Mouse (Mus musculus) CD4-positive, CD25-positive, alpha-beta regulatory T cell, adult 4 months (primary cell): ENCODE results near the gene Ppih. TPM values are rescaled to one million over a fixed set of nuclear protein-coding genes. Genes with fewer than 3 reads are reported as not detected.
"Not testable (repeated sequence)": the region's sequence is repeated elsewhere in the genome, so short reads cannot be mapped to it uniquely, and the experiment has no call there.

Experiments used
- ATAC-seq: one replicate; pipeline ENCODE4 v1.8.0; 2017
- polyA plus RNA-seq, 2 experiments: library from polyadenylated mRNA; unstranded; fragments of 100-300 nt; shearing (Covaris generic); gene quantifications; one replicate each; pipeline ENCODE4 v1.2.1; 2017

The Ppih gene
- polyA plus RNA-seq, 2 experiments from 2014 or later, result 30.4 to 45.3 TPM

DNA sequence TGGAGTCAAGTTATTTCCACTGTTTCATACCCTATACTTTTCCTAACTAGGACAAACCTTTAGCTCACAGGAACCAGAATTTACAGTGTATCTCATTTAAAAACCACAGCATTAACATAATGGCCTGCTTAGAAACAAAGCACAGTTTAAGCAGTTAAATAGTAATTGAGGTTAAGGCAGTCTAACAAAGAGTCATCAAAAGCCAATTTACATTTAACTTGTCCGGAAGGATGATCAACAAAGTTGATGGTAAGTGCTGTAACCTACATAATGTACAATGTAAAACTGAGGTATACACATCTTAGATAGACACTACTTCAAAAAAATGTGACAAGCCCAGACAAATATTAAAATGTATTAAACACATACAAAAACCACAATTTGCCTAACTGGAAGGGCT lies 28.4 kb downstream of the Ppih start:
- ATAC-seq, result no peak

DNA sequence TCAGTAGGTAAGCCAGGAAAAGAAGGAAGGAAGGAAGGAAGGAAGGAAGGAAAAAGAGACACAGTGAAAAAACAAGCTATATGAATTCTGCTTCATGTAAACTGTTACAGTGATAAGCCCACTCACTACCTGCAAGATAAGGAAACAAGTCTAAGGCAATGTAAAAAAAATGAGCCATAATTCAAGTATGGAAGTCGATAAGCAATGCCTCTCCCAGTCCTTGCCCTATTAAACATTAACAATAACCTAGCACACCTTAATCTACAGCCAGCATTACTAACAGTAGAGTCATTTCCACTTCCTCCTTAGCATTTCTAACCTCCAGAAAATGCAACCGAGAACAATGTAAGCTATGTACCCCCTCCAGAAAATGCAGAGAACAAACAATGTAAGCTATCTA lies 35.0 kb downstream of the Ppih start:
- no peak for ATAC-seq

DNA sequence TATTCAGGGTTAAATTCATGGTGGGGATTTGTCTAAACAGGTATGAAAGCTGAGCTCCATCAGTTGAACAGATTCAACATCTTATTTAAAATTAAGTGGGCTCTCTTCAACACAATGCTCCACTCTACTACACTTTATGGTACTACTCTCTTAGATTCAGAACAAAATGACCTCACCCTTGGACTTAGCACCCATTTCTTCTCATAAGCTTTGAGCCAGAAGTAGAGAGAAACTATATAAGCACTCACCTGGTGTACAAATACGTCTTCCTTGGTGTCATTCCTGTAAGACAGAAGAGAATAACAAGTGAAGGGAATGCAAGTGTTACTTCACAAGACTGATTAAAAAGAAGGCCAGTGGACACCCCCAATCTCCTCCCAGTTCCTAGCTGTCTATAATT lies 35.5 kb downstream of the Ppih start:
- ATAC-seq, result no peak

GRCm38 (mm10) chr4:119278784-119279183 lies 41.6 kb downstream of the Ppih start:
- not testable (repeated sequence) for ATAC-seq

GRCm38 (mm10) chr4:119275726-119276125 lies 44.6 kb downstream of the Ppih start:
- no peak for ATAC-seq

DNA sequence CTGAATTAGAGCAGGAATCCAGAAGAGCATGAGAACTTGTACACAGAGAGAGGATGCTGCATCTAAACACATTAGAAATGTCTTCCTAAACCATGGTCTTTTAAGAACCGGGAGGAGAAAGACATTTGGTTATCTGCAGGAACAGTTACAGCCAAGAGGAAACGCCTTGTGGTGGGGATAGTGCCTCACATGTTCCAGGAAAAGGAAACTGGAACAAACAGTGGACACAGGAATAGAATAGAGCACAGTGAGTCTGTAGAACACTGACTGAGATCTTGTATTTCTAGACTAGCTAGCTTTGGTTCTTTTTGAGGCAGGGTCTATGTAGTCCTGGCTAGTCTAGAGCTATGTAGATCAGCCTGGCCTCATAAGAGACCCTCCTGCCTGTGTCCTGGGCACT lies 45.1 kb downstream of the Ppih start:
- ATAC-seq, result no peak

DNA sequence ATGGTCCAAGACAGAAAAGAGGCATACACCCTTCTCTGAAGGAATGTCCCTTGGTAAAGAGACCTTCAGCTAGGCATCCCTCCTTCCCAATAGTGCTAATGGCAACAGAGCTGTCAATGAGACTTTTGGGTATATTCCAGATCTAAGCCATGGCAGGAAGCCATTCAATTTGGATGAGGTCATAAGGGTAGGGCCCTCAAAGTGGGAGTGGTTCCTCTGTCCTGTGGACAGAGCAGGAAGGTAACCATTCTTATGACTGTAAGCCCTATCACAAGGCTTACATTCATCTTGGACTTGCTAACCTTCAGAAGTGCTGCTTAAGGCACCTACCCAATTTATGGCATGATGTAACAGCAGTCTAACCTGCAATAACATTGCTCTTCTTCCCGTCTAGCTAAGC lies 45.7 kb downstream of the Ppih start:
- ATAC-seq, result no peak

DNA sequence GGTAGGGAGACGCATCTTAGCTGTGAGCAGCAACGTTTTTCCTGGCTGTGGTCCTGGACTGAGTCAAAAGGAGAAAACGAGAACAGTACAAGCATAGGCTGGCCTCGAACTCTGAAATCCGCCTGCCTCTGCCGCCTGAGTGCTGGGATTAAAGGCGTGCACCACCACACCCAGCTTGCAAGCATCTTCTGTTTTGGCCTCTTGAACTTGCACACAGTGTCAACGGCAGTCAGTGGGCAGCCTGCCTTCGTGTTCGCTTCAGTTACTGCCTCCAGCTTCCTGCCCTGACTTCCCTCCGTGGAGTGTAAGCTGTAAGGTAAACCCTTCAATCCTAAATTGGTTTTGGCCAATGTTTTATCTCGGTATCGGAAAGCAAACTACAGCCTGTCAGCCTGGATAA lies 53.7 kb downstream of the Ppih start:
- ATAC-seq, result no peak

DNA sequence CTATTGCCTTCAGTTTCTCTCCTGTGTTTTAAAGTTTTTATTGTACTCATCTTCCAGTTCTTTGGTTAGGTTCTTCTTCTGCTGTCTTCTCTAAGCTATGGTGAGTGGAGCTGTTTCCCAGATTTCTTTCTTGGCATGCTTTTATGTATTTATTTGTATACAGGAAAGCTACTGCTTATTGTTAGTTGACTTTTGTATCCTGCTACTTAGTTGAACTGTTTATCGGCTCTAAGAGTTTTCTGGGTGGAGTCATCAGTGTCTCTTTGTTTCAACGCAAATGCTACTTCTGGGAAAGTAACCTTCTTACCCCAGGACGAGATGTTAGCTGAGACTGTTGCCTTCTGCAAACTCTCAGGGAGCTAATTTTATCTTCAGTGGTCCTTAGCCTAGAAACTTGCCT lies 56.9 kb downstream of the Ppih start:
- no peak for ATAC-seq

DNA sequence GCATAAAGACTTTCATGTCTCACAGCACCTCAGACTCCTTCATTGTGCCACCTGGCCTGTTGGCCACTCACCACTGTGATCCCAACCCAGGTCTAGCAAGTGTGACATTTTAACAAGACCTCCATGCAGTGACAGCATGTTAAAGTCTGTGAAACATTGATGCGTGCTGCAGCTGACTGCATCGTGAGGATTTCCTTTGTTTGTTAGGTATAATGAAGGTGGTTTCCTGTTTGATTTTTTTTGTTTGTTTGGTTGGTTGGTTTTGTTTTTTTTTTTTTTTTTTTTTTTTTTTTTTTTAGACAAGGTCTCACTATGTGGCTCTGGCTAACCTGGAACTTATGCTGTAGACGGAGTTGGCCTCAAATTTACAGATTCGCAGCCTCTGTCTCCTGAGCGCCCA lies 57.9 kb downstream of the Ppih start:
- ATAC-seq, result no peak

GRCm38 (mm10) chr4:119261087-119261713 lies 59.1 kb downstream of the Ppih start:
- ATAC-seq, result no peak

GRCm38 (mm10) chr4:119259344-119260254 lies 60.7 kb downstream of the Ppih start:
- ATAC-seq, result no peak

- no peak for ATAC-seq
These were observed 63.3 kb downstream of the Ppih start for GRCm38 (mm10) chr4:119257083-119257482.

GRCm38 (mm10) chr4:119255351-119255750 lies 65.0 kb downstream of the Ppih start, which contains the start of gene Cldn19:
Cldn19 (plus strand) TSS chr4:119255414.
- no peak for ATAC-seq

GRCm38 (mm10) chr4:119254012-119254618 lies 66.2 kb downstream of the Ppih start:
- no peak for ATAC-seq

DNA sequence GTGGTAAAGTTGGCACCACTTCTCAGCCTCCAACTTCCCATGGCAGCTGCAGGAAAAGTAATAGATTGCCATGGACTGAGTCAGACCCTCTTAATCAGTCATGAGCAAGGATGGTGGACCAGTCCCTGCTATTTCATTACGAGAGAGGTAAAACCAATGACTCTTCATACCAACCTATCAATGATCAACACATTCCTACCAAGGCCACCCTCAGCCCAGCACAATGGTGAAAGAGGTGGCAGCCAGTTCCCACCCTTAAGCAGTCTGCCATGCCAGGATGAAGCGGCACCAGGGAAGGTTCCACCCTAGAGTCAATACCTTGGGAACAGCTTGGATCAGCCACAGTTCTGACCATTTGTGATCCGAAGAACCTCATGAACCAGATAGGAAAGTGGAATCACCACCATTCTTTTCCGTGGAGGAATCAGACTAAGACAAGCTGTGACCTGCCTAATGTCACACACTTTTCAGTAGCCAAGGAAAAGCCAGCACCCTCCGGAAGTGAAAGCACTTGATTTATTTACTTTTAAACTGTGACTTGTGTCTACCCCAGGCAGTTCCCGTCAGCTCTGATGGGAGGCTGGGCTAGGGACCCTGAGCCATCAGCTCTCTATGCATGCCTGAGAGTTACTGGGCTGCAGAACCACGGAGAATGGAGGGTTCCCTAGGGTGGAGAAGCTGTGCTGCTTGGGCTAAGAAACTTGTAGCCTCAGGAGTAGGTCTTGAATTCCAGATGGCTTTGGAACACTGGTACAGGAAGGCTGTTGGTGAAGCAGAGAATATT lies 68.1 kb downstream of the Ppih start:
- ATAC-seq, result no peak

Other genes starting within 250 kb of the Ppih start
- gene Slc2a1, start 211.8 kb downstream of the Ppih start, polyA plus RNA-seq, result 10 to 100 TPM; 33.8 to 49.9 TPM
- gene Zfp691, start 146.4 kb downstream of the Ppih start, polyA plus RNA-seq, result 1 to 10 TPM; 3.5 to 4.8 TPM
- not detected for gene Ermap, start 130.5 kb downstream of the Ppih start, polyA plus RNA-seq
- 10 to 100 TPM; 53.0 to 54.8 TPM for gene Svbp, start 125.2 kb downstream of the Ppih start, polyA plus RNA-seq
- gene Tmem269, start 102.3 kb downstream of the Ppih start, polyA plus RNA-seq, result not detected
- 1 to 10 TPM; 6.2 to 9.6 TPM for gene AU022252, start 87.8 kb downstream of the Ppih start, polyA plus RNA-seq
- gene P3h1, start 87.6 kb downstream of the Ppih start, polyA plus RNA-seq, result 1 to 10 TPM; 1.1 to 1.2 TPM
- not detected for gene Cldn19, start 65.1 kb downstream of the Ppih start, polyA plus RNA-seq
- 100 to 1,000 TPM; 152 to 163 TPM for gene Ybx1, start 25.9 kb downstream of the Ppih start, polyA plus RNA-seq
- 1 to 10 TPM; 7.2 to 8.0 TPM for gene Ccdc30, start 95.0 kb upstream of the Ppih start, polyA plus RNA-seq
- 10 to 100 TPM; 54.7 to 60.9 TPM for gene Ppcs, start 101.9 kb upstream of the Ppih start, polyA plus RNA-seq
- under 1 TPM in 1 of 2 experiments, not detected in 1; 0.43 TPM for gene Zmynd12, start 102.3 kb upstream of the Ppih start, polyA plus RNA-seq
- under 1 TPM in 1 of 2 experiments, not detected in 1; 0.11 TPM for gene Rimkla, start 172.1 kb upstream of the Ppih start, polyA plus RNA-seq
- 10 to 100 TPM; 12.5 to 12.6 TPM for gene Foxj3, start 216.5 kb upstream of the Ppih start, polyA plus RNA-seq
- 1 to 10 TPM; 2.3 to 5.2 TPM for gene Frg2f1, start 219.0 kb upstream of the Ppih start, polyA plus RNA-seq